Mouse (Mus musculus): ENCODE data around the gene Adad2. TPM values are rescaled to one million over a fixed set of nuclear protein-coding genes. Genes with fewer than 3 reads are reported as not detected.

Gene Adad2
- polyA plus RNA-seq, 2 experiments: 0.38 TPM; not detected in 1

DNA sequence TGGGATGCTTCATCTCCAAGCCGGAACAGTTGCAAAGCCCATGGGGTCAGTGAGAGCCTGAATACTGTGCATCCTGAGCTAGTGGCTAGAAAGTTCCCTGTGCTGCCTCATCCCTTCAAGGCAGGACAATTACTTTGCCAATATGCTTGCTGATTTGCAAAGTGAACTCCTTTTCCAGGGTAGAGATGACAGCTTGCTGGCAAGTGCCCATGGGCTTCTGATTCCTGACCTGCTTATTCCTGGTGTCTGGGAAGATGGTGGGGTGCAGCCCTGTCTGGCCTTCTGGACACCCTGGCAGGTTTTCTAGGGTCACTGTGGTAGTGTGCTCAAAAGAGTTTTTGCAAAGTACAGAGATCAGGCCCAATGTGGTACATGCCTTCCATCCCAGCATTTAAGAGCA is 30.4 kb downstream of the Adad2 start:
- TF ChIP-seq POLR2A (IDR thresholded peaks at IDR 0.05; ENCODE audit: borderline replicate concordance, extremely low read depth, insufficient read depth, insufficient read length): no peak
- no peak for ATAC-seq (ENCODE audit: low FRiP score, low read depth)
- WGBS: 88% methylated on average over 1 of the region's 1 CpGs
- H3K4me1 ChIP-seq (ENCODE audit: control insufficient read depth, insufficient read depth, low read length): no peaks in the 10 kb centered on the region
- no peak overlapping the region for H3K4me3 ChIP-seq (replicated peaks; ENCODE audit: low read length)
- no peaks in the 10 kb centered on the region for H3K9me3 ChIP-seq (ENCODE audit: control insufficient read depth, low read length)
- no peaks in the 10 kb centered on the region for H3K27me3 ChIP-seq (ENCODE audit: control insufficient read depth, insufficient read depth, low read length)
- no peak overlapping the region for H3K4me2 ChIP-seq (replicated peaks; ENCODE audit: low read depth, low read length, severe bottlenecking)
- H3K36me3 ChIP-seq (ENCODE audit: control insufficient read depth, insufficient read depth, low read length): no peaks in the 10 kb centered on the region
- H3K27ac ChIP-seq (replicated peaks; ENCODE audit: low read depth, low read length): no peak overlapping the region
- DNase-seq (ENCODE audit: low spot score): no peak
- no peak overlapping the region for H3K9ac ChIP-seq (ENCODE audit: low read depth, low read length, severe bottlenecking)

DNA sequence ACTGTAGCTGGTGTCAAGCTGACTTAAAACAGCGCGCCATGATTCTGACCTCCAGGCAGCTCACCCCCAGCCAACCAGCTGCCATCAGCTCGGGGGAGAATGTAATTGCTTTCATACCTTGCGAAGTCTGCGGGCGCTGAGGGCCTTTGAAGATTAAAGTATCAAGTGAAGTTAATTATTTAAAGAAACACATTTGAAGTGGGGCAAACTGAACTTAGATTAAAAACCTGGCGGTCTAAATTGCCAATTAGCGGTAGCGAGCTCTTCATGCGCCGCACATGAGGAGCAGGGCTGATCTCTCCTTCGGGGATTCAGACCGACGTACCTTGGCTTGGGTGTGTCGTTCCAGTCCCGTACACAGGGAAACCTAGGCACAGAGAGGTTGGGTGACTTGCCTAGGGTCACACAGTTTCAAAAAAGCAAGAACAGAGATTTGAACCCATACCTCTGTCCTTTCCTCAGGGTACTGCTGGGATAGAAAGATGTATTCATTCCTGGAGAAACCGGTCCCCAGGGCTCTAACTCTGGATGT is 31.9 kb downstream of the Adad2 start:
- H3K4me3 ChIP-seq (replicated peaks; ENCODE audit: low read length): no peak overlapping the region
- no peaks in the 10 kb centered on the region for H3K27me3 ChIP-seq (ENCODE audit: control insufficient read depth, insufficient read depth, low read length)
- 53% methylated on average over 17 of the region's 17 CpGs for WGBS
- no peak overlapping the region for H3K4me2 ChIP-seq (replicated peaks; ENCODE audit: low read depth, low read length, severe bottlenecking)
- ATAC-seq (ENCODE audit: low FRiP score, low read depth) (no peak), DNase-seq (ENCODE audit: low spot score) (no peak)
- no peak overlapping the region for H3K9ac ChIP-seq (ENCODE audit: low read depth, low read length, severe bottlenecking)
- no peak for TF ChIP-seq POLR2A (IDR thresholded peaks at IDR 0.05; ENCODE audit: borderline replicate concordance, extremely low read depth, insufficient read depth, insufficient read length)
- H3K27ac ChIP-seq (replicated peaks; ENCODE audit: low read depth, low read length): no peak overlapping the region
- no peaks in the 10 kb centered on the region for H3K4me1 ChIP-seq (ENCODE audit: control insufficient read depth, insufficient read depth, low read length)
- no peaks in the 10 kb centered on the region for H3K9me3 ChIP-seq (ENCODE audit: control insufficient read depth, low read length)
- H3K36me3 ChIP-seq (ENCODE audit: control insufficient read depth, insufficient read depth, low read length): no peaks in the 10 kb centered on the region

DNA sequence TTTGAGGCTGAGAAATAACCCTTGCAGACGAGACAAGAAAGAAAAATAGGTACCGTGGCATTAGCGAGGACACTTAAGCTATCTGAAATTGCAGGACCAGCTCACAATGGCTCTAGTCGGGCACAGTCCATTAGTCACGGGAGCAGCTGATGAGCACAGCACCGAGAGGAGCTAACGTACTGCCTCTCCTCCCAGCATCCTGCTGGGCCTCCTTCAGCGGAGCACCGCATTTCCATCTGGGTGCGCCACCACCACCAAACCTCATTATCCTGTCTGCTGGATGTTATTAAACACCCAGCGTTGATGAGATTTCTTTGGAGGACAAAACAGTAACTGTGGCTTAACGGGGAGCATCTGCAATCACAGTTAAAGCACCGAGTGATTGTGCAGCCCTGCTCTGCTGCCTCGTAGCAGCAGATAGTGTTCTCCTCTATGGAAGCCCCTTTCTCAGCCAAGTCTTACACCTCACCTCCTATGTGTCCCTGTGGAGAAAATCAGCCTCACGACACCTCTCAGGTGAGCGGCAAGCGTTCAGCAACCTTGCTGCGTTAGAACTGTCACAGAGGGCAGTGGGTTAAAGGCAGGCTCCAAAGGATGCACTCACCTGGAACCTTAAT is 32.5 kb downstream of the Adad2 start:
- Histone ChIP-seq H3K36me3 (ENCODE audit: control insufficient read depth, insufficient read depth, low read length) (no peaks in the 10 kb centered on the region), H3K9ac (ENCODE audit: low read depth, low read length, severe bottlenecking) (no peak overlapping the region), H3K27me3 (ENCODE audit: control insufficient read depth, insufficient read depth, low read length) (no peaks in the 10 kb centered on the region), H3K4me2 (replicated peaks; ENCODE audit: low read depth, low read length, severe bottlenecking) (no peak overlapping the region), H3K4me1 (ENCODE audit: control insufficient read depth, insufficient read depth, low read length) (no peaks in the 10 kb centered on the region), H3K27ac (replicated peaks; ENCODE audit: low read depth, low read length) (no peak overlapping the region), H3K4me3 (replicated peaks; ENCODE audit: low read length) (no peak overlapping the region), H3K9me3 (ENCODE audit: control insufficient read depth, low read length) (no peaks in the 10 kb centered on the region)
- TF ChIP-seq POLR2A (IDR thresholded peaks at IDR 0.05; ENCODE audit: borderline replicate concordance, extremely low read depth, insufficient read depth, insufficient read length): no peak
- 56% methylated on average over 18 of the region's 18 CpGs for WGBS
- ATAC-seq (ENCODE audit: low FRiP score, low read depth) (no peak), DNase-seq (ENCODE audit: low spot score) (no peak)

DNA sequence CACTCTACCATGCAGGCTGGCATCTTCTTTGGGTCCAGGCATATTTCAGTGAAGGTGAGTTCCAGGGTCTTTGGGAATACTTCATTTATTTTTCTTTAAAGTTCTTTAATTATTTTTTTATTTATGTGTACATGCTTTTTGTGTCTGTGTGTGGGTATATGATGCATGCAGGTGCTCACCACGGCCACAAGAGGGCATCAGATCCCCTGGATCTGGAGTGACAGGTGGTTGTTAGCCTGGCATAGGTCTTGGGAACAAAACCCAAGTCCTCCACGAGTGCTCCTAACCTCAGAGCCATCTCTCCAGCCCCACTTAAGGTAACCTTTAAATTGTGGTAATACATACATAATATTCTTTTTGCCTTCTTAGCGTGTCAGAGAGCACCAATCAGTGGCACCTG is 33.6 kb downstream of the Adad2 start:
- no peak for TF ChIP-seq POLR2A (IDR thresholded peaks at IDR 0.05; ENCODE audit: borderline replicate concordance, extremely low read depth, insufficient read depth, insufficient read length)
- Histone ChIP-seq H3K4me3 (replicated peaks; ENCODE audit: low read length) (no peak overlapping the region), H3K4me2 (replicated peaks; ENCODE audit: low read depth, low read length, severe bottlenecking) (no peak overlapping the region), H3K9ac (ENCODE audit: low read depth, low read length, severe bottlenecking) (no peak overlapping the region), H3K9me3 (ENCODE audit: control insufficient read depth, low read length) (no peaks in the 10 kb centered on the region), H3K27me3 (ENCODE audit: control insufficient read depth, insufficient read depth, low read length) (no peaks in the 10 kb centered on the region), H3K27ac (replicated peaks; ENCODE audit: low read depth, low read length) (no peak overlapping the region), H3K4me1 (ENCODE audit: control insufficient read depth, insufficient read depth, low read length) (0 out of 2 replicates have a peak, but pooled peaks cover under 1% of the 10 kb centered on the region), H3K36me3 (ENCODE audit: control insufficient read depth, insufficient read depth, low read length) (no peaks in the 10 kb centered on the region)
- 73% methylated on average over 3 of the region's 3 CpGs for WGBS
- DNase-seq (ENCODE audit: low spot score): no peak
- ATAC-seq (ENCODE audit: low FRiP score, low read depth): no peak

DNA sequence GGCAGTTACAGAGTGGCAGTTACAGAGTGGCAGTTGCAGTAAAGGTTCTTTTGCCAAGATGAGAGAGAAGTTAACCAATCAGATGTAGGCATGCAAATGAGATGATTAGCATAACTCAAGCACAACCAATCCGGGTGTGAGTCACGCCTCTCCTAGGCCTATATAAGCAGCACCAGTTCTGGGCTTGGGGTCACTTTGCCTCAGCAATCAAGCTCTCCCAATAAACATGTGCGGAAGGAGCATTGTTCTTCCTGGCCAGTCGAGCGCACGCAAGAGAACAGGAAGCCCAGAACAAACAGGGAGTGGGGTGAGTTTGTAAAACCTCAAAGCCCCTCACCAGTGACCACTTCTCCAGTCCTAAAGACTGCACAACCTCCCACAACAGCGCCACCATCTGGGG is 34.3 kb downstream of the Adad2 start:
- DNase-seq (ENCODE audit: low spot score) (no peak), ATAC-seq (ENCODE audit: low FRiP score, low read depth) (no peak)
- Histone ChIP-seq H3K27ac (replicated peaks; ENCODE audit: low read depth, low read length) (no peak overlapping the region), H3K9me3 (ENCODE audit: control insufficient read depth, low read length) (no peaks in the 10 kb centered on the region), H3K27me3 (ENCODE audit: control insufficient read depth, insufficient read depth, low read length) (no peaks in the 10 kb centered on the region), H3K4me2 (replicated peaks; ENCODE audit: low read depth, low read length, severe bottlenecking) (no peak overlapping the region), H3K4me3 (replicated peaks; ENCODE audit: low read length) (no peak overlapping the region), H3K36me3 (ENCODE audit: control insufficient read depth, insufficient read depth, low read length) (no peaks in the 10 kb centered on the region), H3K9ac (ENCODE audit: low read depth, low read length, severe bottlenecking) (no peak overlapping the region), H3K4me1 (ENCODE audit: control insufficient read depth, insufficient read depth, low read length) (peaks cover 4% of the 10 kb centered on the region; the same call in 1 of the 2 replicates)
- 81% methylated on average over 7 of the region's 7 CpGs for WGBS
- no peak for TF ChIP-seq POLR2A (IDR thresholded peaks at IDR 0.05; ENCODE audit: borderline replicate concordance, extremely low read depth, insufficient read depth, insufficient read length)

All from limb, embryonic 14.5 days (tissue).